Mouse (Mus musculus) spleen, adult 2 months (tissue): ENCODE results near the gene Saxo1. TPM values are rescaled to one million over a fixed set of nuclear protein-coding genes. Genes with fewer than 3 reads are reported as not detected.

Experiments used
- DNase-seq, 2 experiments: peaks; one replicate each; pipeline versions ENCODE4 v3.0.0 to v3.0.0-alpha.2; 2012 to 2021; ENCODE audit warnings: low spot score in 2 of 2, low read depth in 1 of 2
- H3K27ac ChIP-seq: fragments of 200-500 bp; 2 replicates; pipeline ENCODE4 v1.5.1; 2012; ENCODE audit warnings: low read length, inconsistent platforms; ENCODE audit not compliant: insufficient read depth
- H3K27me3 ChIP-seq: fragments of 200-500 bp; 2 replicates; pipeline ENCODE4 v1.6.1; 2012; ENCODE audit warnings: mild to moderate bottlenecking, moderate library complexity, low read length, inconsistent platforms; ENCODE audit not compliant: control insufficient read depth, insufficient read depth
- H3K36me3 ChIP-seq: fragments of 200-500 bp; 2 replicates; pipeline ENCODE4 v1.6.1; 2012; ENCODE audit warnings: mild to moderate bottlenecking, low read length, inconsistent platforms; ENCODE audit not compliant: control insufficient read depth, insufficient read depth
- H3K4me1 ChIP-seq: fragments of 200-500 bp; 2 replicates; pipeline ENCODE4 v1.6.1; 2011; ENCODE audit warnings: inconsistent platforms; ENCODE audit not compliant: control insufficient read depth, insufficient read depth, insufficient read length
- H3K4me3 ChIP-seq: fragments of 200-500 bp; 2 replicates; pipeline ENCODE4 v1.5.1; 2011; ENCODE audit warnings: mild to moderate bottlenecking, inconsistent platforms; ENCODE audit not compliant: insufficient read depth, insufficient read length; ENCODE audit errors: extremely low read depth
- CTCF ChIP-seq: fragments of 200-500 bp; IDR thresholded peaks from 2 replicates; pipeline ENCODE4 v1.5.1; 2011; ENCODE audit warnings: mild to moderate bottlenecking, inconsistent platforms; ENCODE audit not compliant: insufficient read depth, insufficient read length, insufficient replicate concordance; ENCODE audit errors: extremely low read depth
- POLR2A ChIP-seq: fragments of 200-500 bp; IDR thresholded peaks from 2 replicates; pipeline ENCODE4 v1.6.1; 2011; ENCODE audit warnings: low read depth, low read length, inconsistent platforms
- WGBS: fragments of 180-500 bp; shearing (Covaris S2); methylation state at CpG from one replicate; pipeline ENCODE4 v1.1.7; 2018; 5-methylcytosine and 5-hydroxymethylcytosine counted together
- polyA plus RNA-seq: library from polyadenylated mRNA; depleted of rRNA; stranded (reverse); fragments of >200 nt; gene quantifications from 2 replicates; pipeline ENCODE4 v1.2.3, GENCODE M21; 2012

The Saxo1 gene
- polyA plus RNA-seq, 1 experiment, result not detected

DNA sequence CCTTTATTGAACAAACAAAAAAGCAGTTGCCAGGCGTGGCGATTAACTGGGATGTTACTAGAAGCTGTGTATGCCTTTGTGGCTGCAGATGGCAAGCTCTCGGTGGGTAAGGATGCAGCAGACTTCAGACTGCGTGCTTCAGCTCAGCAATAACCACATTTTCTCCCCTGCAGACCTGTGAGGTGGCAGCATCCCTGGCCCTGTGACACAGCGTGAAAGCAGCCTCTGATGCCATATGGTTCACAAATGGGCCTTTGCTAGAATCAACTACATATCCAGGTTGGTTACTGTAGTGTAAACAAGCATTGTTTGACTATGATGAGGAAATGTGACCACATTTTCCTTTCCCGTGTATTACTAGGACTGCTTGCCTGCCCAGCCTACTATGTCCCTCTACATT lies 29.0 kb downstream of the Saxo1 start:
- H3K27me3 ChIP-seq, result no peaks in the 10 kb centered on the region
- no peak overlapping the region for H3K27ac ChIP-seq
- H3K4me1 ChIP-seq, result no peaks in the 10 kb centered on the region
- WGBS, result 82% methylated on average over 6 of the region's 6 CpGs
- no peaks in the 10 kb centered on the region for H3K36me3 ChIP-seq
- no peak for TF ChIP-seq CTCF
- no peak for TF ChIP-seq POLR2A
- H3K4me3 ChIP-seq, result no peak overlapping the region
- DNase-seq, result no peak

DNA sequence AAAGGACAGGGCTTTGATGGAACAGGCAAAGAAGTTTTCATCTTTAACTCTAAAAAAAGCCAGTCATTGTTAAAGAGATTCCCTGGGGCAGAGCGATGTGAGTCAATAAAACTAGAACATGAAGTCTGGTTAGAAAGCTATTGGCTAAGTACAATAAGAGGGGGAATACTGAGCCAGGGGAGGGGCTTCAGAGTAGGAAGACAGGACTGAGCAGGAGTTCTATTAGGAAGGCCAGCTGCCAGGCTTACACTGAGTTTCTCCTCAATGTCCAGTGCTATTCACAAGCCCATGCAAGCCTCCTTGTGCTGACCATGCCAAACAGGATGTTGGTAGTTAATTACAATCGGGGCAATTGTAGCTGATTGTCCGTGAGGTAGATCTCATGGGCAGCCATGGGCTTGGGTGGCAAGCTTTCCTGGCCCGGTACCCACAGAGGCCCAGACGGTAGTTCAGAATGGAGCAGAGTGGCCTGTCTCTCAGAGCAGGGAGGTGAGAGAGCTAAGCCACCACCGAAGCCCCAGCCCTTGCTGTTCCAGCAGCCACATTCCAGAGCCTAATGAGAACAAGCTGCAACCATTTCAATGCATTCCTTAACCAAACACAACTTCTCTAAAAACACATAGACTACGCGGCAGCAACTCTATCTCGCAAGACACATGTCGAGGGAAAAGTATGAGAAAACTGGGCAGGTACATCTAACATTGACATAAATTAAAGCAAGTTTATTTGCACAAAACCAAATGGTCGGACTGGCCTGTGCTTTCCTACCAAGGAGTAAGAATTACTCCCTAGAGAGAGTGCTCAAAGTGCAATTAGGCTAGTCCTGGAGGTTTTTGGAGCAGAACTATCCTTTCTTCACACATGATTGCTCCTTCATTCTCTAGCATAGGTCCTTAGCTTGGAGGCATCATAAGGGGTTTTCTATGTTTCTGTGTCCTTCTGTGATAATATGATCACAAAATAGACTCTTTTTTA lies 30.7 kb downstream of the Saxo1 start:
- Histone ChIP-seq H3K27ac (no peak overlapping the region), H3K27me3 (no peaks in the 10 kb centered on the region), H3K4me3 (no peak overlapping the region), H3K4me1 (no peaks in the 10 kb centered on the region), H3K36me3 (no peaks in the 10 kb centered on the region)
- TF ChIP-seq CTCF (no peak), POLR2A (no peak)
- 81% methylated on average over 11 of the region's 11 CpGs for WGBS
- no peak for DNase-seq

DNA sequence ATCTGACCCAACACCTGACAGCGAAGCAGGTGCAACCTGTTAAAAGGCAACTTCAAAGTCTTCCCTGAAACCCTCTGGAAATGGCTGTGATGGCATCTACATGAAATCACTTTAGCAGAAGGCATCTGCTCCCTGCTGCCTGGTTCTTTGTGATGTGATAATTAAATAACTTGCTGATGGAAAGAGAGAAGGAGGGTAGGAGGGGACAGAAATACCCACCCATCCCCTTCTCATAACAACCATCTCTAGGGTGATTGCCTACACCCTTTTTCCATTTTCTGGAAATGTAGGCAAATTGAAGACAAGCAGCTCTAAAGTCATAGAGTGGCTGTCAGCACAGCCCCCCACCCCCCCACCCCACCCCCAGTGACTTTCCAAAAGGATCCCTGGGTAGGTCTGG lies 33.6 kb downstream of the Saxo1 start:
- Histone ChIP-seq H3K4me1 (no peaks in the 10 kb centered on the region), H3K36me3 (no peaks in the 10 kb centered on the region), H3K4me3 (no peak overlapping the region), H3K27ac (no peak overlapping the region), H3K27me3 (no peaks in the 10 kb centered on the region)
- TF ChIP-seq CTCF (no peak), POLR2A (no peak)
- WGBS, result 94% methylated on average over 1 of the region's 1 CpGs
- no peak for DNase-seq

DNA sequence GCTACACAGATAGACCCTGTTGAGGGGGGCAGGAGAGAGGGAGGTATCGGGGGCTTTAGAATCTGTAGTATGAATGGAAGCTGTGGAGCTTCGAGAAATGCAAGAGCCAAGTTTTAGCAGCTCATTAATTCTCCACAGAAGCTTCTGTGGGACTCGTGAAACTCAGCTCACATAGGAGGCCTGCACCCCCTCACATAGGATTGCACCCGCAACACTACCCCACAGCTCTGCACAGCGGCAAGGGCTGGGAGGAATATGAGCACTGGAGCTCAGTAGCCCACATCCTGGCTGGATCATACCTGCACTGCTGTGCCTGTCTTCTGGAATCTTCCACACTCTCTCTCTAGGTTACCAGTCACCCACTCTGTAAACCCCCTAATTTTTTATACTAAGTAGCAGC lies 34.4 kb downstream of the Saxo1 start:
- WGBS, result 87% methylated on average over 5 of the region's 5 CpGs
- no peaks in the 10 kb centered on the region for H3K4me1 ChIP-seq
- H3K36me3 ChIP-seq, result no peaks in the 10 kb centered on the region
- H3K27me3 ChIP-seq, result no peaks in the 10 kb centered on the region
- H3K4me3 ChIP-seq, result no peak overlapping the region
- no peak overlapping the region for H3K27ac ChIP-seq
- TF ChIP-seq CTCF (no peak), POLR2A (no peak)
- no peak for DNase-seq

DNA sequence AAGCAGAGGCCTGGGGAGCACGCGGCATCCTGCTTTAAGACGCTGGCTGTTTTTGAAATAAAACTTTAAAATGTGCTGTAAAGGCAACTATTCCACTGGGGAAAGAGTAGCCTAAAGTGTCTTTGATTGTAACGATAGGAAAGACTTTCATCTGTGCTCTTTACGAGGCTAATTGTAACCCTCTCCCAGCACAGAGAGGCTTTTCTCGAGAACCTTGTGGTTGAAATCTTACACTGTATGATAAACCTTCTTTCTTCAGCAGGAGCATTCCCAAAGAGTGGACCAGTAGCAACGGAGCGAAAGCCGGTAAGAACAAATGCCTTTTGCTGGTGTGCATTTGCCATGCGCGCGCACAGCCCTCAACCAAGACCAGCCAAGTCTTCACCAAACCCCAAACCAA lies 37.4 kb downstream of the Saxo1 start:
- Histone ChIP-seq H3K36me3 (no peaks in the 10 kb centered on the region), H3K27ac (no peak overlapping the region), H3K4me1 (no peaks in the 10 kb centered on the region), H3K4me3 (no peak overlapping the region), H3K27me3 (no peaks in the 10 kb centered on the region)
- DNase-seq, result no peak
- no peak for TF ChIP-seq CTCF
- no peak for TF ChIP-seq POLR2A
- 78% methylated on average over 12 of the region's 12 CpGs for WGBS

DNA sequence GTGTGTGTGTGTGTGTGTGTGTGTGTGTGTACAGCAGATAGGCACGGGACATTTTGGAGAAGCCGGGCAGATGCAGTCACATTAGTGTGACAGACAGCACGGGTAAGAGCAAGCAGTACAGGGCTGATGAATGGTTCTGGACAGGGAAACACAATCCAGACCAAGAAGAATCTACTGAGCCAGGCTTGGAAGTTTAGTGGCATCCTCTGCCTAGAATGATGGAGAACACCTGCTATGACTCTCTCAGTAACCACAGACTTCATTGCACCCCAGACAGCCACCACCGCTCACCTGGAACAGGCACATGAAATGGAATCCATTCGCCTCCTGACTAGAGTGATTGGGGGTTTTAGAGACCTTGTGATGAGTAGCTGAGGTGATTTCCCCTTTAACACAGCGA lies 38.2 kb downstream of the Saxo1 start:
- Histone ChIP-seq H3K4me1 (no peaks in the 10 kb centered on the region), H3K27me3 (no peaks in the 10 kb centered on the region), H3K4me3 (no peak overlapping the region), H3K36me3 (no peaks in the 10 kb centered on the region), H3K27ac (no peak overlapping the region)
- no peak for TF ChIP-seq POLR2A
- TF ChIP-seq CTCF, result no peak
- DNase-seq, result no peak
- 84% methylated on average over 6 of the region's 6 CpGs for WGBS

DNA sequence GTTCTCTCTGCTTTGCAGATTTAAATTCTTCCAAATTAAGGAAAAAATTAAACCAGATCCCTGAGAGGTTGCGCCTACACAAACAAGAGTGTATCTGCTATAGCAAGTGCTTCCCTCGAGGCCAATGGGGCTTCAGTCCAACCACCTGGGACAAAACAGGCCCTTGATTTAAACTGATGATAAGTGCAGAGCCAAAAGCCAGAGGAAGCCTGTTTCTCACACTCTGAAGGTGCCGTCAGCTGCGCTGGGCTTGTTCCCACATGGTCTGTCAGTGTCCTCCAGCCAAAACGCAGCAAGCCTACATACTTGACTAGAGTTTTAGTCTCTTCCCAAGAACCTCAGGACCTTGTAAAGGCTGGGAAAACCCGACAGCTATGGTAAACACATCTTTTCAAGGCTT lies 53.5 kb downstream of the Saxo1 start:
- TF ChIP-seq POLR2A (no peak), CTCF (no peak)
- no peak for DNase-seq

More for the DNA sequence above, 53.5 kb downstream of the Saxo1 start:
- no peaks in the 10 kb centered on the region for H3K36me3 ChIP-seq
- H3K27ac ChIP-seq, result no peak overlapping the region
- H3K27me3 ChIP-seq, result no peaks in the 10 kb centered on the region
- WGBS, result 85% methylated on average over 6 of the region's 6 CpGs
- no peaks in the 10 kb centered on the region for H3K4me1 ChIP-seq
- H3K4me3 ChIP-seq, result no peak overlapping the region
